Mouse (Mus musculus) E14TG2a.4 (cell line): ENCODE measurements around the gene Setdb1.

Experiments used
- H3K27me3 ChIP-seq: 2 replicates; pipeline ENCODE4 v1.6.1; 2014; ENCODE audit warnings: low read length, control low read depth; ENCODE audit not compliant: insufficient read depth
- H3K36me3 ChIP-seq: 2 replicates; pipeline ENCODE4 v1.6.1; 2014; ENCODE audit warnings: low read length, control low read depth; ENCODE audit not compliant: insufficient read depth
- H3K4me1 ChIP-seq: replicated peaks from 2 replicates; pipeline ENCODE4 v1.6.1; 2014; ENCODE audit warnings: low read depth, low read length, control low read depth
- H3K4me3 ChIP-seq: replicated peaks from 2 replicates; pipeline ENCODE4 v1.5.1; 2014; ENCODE audit warnings: mild to moderate bottlenecking, low read length
- H3K9me3 ChIP-seq: 2 replicates; pipeline ENCODE4 v1.6.1; 2014; ENCODE audit warnings: low read length, control low read depth
- CTCF ChIP-seq: conservative IDR thresholded peaks from 2 replicates; pipeline ENCODE4 v1.5.1; 2014; ENCODE audit warnings: low read length
- NANOG ChIP-seq: IDR thresholded peaks from 2 replicates; pipeline ENCODE4 v1.6.1; 2014; ENCODE audit warnings: borderline replicate concordance, low read length, mixed read lengths
- POU5F1 ChIP-seq: IDR thresholded peaks from 2 replicates; pipeline ENCODE4 v1.6.1; 2014; ENCODE audit warnings: low read length, borderline replicate concordance

The Setdb1 gene

DNA sequence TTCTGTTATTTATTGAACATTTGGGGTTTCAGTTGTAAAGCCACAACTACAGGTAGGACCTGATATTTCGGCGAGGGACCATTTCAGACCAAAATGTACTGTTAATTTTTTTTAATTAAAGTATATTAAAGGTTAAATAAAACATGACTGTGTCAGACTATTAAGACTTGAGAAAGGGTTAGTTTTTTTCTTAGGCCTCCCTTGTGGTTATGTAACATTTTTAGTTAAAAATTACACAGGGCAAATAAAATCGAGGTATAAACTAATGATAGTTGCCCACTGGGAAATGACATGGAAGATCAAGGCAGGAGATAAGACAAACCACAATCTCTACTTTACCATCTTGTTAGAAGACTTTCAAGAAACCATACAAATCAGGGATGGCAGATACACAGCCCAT, 33.6 kb downstream of the Setdb1 start:
- no peaks in the 10 kb centered on the region for H3K9me3 ChIP-seq
- TF ChIP-seq POU5F1 (no peak), NANOG (no peak), CTCF (no peak)
- H3K4me3 ChIP-seq, result no peak overlapping the region
- H3K27me3 ChIP-seq, result no peaks in the 10 kb centered on the region
- peaks cover 96% of the 10 kb centered on the region for H3K36me3 ChIP-seq
- peaks cover 45% of the 10 kb centered on the region for H3K4me1 ChIP-seq

DNA sequence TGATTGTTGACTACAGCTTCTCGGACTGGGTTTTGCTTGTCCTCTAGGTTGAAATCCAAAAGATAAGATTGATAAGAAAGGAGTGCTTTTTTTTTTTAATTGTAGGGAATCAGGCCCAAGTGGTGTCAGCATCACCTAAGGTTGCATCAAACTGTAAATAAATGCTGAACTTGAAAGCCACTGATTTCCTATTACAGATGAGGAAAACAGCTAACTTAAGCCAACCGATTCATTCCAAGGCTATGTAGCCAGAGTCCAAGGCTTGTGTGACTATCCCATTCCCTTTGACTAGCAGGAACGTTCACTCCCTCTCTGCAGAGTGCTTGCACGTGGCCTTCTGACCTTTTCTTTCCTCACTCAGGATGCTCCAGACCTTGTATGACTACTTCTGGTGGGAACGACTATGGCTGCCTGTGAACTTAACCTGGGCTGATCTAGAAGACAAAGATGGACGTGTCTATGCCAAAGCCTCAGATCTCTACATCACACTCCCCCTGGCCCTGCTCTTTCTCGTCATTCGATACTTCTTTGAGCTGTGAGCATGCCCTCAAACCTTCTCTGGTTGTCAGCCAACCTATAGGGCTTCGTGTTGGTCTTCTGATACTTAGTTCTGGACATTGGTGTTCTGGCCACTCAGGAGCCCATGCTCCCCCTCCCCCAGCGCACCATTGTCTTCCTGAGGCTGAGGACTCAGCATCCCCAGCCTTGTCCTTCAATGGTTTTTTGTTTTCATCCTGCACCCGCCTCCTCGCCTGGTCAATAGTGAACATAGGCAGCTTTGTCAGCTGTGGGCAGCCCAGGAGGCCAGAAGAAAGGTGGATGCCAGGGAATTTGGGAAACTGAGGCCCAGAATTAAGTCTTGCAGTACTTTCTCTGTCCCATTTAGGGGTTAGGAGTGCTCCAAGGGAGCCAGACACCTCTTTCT, 37.0 kb downstream of the Setdb1 start:
- Histone ChIP-seq H3K4me3 (no peak overlapping the region), H3K36me3 (peaks cover 62% of the 10 kb centered on the region), H3K4me1 (peaks cover 72% of the 10 kb centered on the region), H3K9me3 (no peaks in the 10 kb centered on the region), H3K27me3 (no peaks in the 10 kb centered on the region)
- TF ChIP-seq NANOG, result no peak

DNA sequence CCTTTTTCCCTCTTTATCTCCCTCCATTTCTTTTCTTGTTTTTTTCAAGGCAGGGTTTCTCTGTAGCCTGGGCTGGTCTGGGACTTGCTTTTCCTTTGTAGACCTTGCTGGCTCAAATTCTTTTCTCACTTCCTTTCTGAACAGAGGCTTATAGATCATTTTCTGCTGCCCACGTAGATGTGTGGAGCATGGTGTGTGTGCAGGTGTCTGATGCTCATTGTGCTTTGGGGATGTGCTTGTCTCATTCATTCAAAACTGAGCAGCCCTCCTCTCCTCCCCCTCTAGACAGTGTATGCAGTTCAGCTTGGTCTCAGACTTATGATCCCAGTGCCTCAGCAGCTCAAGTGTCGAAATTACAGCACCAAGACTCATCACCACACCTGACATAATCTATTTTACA, 37.9 kb downstream of the Setdb1 start:
- Histone ChIP-seq H3K4me3 (no peak overlapping the region), H3K4me1 (peaks cover 77% of the 10 kb centered on the region), H3K36me3 (peaks cover 53% of the 10 kb centered on the region), H3K9me3 (no peaks in the 10 kb centered on the region), H3K27me3 (no peaks in the 10 kb centered on the region)
- TF ChIP-seq POU5F1 (no peak), CTCF (no peak), NANOG (no peak)

DNA sequence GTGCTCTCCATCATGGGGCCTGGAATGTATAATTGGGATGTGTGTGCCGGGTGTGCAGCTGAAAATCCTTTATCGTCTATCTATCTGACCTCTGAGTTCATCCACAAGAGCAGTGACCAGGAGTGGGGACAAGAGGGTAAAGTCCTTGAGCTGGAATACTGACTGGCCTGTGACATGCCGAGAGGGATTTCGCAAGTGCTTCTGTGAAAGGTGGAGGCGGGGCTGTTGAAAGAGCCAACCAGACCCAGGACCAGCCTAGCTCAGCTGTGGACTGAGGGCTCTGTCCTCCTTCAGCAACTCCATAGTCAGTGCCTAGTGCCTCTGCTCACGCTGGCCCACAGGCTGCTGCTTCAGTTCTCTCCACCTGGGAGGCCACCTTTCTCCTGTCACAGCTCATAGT, 38.5 kb downstream of the Setdb1 start:
- TF ChIP-seq CTCF (no peak), NANOG (no peak), POU5F1 (no peak)
- H3K36me3 ChIP-seq, result peaks cover 47% of the 10 kb centered on the region
- H3K9me3 ChIP-seq, result no peaks in the 10 kb centered on the region
- peak overlapping the region; percentile 61 for H3K4me3 ChIP-seq
- peaks cover 79% of the 10 kb centered on the region for H3K4me1 ChIP-seq
- H3K27me3 ChIP-seq, result no peaks in the 10 kb centered on the region

DNA sequence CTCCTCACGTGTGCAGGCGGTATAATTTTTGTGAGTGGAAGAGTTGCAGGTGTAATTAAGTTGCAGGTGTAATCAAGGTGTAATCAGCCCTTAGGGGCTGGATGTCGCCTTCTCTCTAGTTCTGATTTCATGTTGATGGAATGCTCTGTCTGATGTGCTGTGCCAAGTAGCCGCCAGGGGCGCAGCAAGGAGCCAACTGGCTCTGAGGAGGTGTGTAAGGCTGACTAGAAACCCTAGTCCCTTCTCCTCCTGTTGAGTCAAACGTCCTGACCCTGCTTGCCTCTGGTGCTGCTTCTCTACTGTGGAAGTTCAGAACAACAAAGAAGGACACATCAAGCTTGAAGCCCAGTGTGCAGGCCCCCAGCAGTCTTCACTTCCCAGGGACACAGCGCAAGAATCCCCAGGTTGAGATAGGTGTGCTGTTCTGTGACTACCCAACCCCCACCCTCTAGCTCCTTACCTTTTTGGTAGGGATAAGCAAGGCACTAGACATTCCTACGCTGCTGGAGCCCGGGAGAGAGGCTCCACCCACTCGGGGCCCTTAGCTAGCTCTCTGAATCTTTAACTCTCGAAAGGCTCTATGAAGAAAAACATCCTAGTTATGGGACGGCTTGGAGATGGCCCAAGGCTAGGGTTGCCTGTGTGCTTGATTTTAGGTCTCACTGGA, 39.5 kb downstream of the Setdb1 start:
- H3K4me3 ChIP-seq, result peak overlapping the region; percentile 61
- peak; percentile 77 for TF ChIP-seq CTCF
- TF ChIP-seq POU5F1, result no peak
- no peaks in the 10 kb centered on the region for H3K9me3 ChIP-seq

DNA sequence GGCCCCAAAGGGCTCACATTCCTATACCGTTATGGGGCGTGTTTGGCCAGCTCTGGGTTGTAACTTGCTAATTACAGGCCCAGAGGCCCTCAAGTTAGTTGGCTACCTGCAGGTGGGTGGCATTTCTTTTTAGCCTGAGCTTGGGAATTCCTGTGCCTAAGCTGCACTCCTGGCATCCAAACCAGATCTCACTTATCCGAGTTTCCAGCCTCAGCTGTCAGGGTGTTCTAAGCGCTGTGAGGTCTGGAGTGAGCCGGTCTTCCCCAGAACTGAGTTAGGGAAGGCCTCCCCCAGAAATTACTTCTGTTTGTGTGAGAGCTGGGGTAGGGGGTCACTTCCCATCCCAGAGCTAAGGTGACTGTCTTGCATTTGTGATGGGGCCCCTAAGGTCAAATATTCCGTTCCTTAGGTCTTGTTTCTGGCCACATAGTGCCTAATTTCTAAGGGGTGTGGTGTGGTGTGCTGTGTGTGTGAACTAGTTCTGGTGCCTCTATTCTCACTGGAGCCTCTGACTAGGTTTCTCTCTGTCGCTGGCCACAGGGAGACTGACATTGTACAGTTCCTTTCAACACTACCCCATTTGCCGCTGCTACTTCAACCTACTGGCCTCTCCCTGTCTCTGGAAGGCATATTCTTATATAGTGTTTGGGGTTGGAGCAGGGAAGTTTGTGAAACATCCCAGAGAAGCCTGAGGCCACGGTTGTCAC, 41.0 kb downstream of the Setdb1 start:
- peaks cover 29% of the 10 kb centered on the region for H3K36me3 ChIP-seq
- peak overlapping the region; percentile 92 for H3K4me3 ChIP-seq
- no peak for TF ChIP-seq POU5F1
- no peak for TF ChIP-seq CTCF
- TF ChIP-seq NANOG, result no peak
- peaks cover 70% of the 10 kb centered on the region for H3K4me1 ChIP-seq
- peaks cover 11% of the 10 kb centered on the region for H3K9me3 ChIP-seq
- H3K27me3 ChIP-seq, result no peaks in the 10 kb centered on the region

More for the DNA sequence above, 39.5 kb downstream of the Setdb1 start:
- Histone ChIP-seq H3K36me3 (peaks cover 37% of the 10 kb centered on the region), H3K27me3 (no peaks in the 10 kb centered on the region), H3K4me1 (peaks cover 81% of the 10 kb centered on the region)

DNA sequence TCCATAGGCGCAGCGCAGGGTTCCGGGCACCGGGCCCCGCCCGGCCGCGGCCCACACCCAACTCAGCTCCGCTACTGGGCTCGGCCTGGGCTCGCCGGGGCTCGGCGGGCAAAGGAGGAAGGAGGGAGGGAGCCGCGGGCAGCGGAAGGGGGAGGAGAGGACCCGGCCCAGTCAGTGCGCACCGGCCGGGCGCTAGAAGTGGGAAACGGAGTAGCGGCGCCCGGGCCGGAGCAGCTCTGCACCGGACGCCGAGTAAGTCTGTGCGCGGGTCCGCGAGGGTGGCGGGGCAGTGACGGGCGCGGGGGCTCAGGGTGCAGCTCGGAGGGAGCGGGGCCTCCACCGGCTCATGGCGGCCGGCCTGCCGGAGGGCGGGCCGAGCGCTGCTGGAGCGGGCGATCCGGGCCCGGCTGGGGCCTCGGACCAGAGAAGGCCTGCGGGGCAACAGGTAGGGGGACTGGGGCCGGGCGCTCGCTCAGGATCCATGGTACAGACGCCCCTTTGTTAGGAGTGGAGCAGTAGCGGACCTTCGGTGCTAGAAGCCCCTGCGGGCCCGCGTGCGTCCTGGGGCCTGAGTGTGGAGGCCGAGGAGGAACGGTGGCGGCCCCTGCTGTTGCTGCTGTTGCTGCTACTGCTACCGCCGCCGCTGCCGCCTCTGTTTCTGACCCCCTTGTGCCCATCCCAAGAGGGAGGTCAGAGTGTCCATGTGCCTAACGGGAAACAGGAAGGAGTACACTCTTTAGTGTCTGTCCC, 41.7 kb downstream of the Setdb1 start:
- no peak for TF ChIP-seq CTCF
- no peak for TF ChIP-seq NANOG
- no peak for TF ChIP-seq POU5F1
- peak overlapping the region; percentile 92 for H3K4me3 ChIP-seq
- peaks cover 22% of the 10 kb centered on the region for H3K36me3 ChIP-seq
- no peaks in the 10 kb centered on the region for H3K27me3 ChIP-seq
- H3K9me3 ChIP-seq, result peaks cover 18% of the 10 kb centered on the region
- H3K4me1 ChIP-seq, result peaks cover 63% of the 10 kb centered on the region

DNA sequence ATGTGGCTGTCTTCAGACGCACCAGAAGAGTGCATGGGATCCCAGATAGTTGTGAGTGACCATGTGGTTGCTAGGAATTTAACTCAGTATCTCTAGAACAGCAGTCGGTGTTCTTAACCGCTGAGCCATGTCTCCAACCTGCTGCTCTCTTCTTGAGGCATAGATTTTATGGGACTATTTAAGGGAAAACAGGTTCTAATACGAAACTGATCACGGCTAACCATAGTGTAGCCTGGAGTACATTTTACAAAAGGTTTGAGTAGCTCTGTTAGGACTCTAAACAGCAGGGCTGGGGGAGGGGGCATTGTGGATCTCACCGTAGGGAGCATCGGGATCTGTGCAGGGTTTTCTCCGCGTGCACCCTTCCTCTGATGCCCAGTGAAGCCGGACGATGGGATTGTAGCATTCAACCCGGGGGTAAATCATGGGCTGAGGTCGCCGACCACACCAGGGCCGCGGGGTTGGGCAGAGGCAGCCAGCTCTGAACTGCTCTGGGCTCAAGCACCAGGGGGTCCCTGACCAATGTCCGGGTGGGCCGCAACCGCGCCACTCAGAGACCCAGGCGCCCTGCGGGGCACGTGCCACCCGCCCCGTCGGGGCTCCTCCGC, 42.4 kb downstream of the Setdb1 start, which contains the start of gene Cers2:
Cers2 (plus strand) TSS at position 306 of the 608 bp plus-strand sequence.
- peaks cover 15% of the 10 kb centered on the region for H3K36me3 ChIP-seq
- TF ChIP-seq POU5F1 (no peak), CTCF (no peak), NANOG (no peak)
- peaks cover 56% of the 10 kb centered on the region for H3K4me1 ChIP-seq
- no peaks in the 10 kb centered on the region for H3K27me3 ChIP-seq
- peaks cover 25% of the 10 kb centered on the region for H3K9me3 ChIP-seq
- peak within 1 kb of the TSS; percentile 92 for H3K4me3 ChIP-seq
